Mouse (Mus musculus): ENCODE measurements around the gene Jpt1.

- no peak for TF ChIP-seq CTCF (IDR thresholded peaks at IDR 0.05; ENCODE audit: extremely low read depth, insufficient read length, insufficient replicate concordance, low read depth, low read length)
- no peak; the same call in 1 of the 2 replicates for TF ChIP-seq POLR2A (IDR thresholded peaks at IDR 0.05; ENCODE audit: low read depth, low read length)
Measured at GRCm38 (mm10) chr11:115513271-115514237, 633 bp downstream of the Jpt1 start.

Data from small intestine, adult 2 months (tissue).